Mouse (Mus musculus) forebrain, postnatal 0 days (tissue): ENCODE measurements around the gene Sh2d3c. TPM values are rescaled to one million over a fixed set of nuclear protein-coding genes. Genes with fewer than 3 reads are reported as not detected.

Source experiments
- ATAC-seq: fragments of 200-750 bp; cut with Nextera tagmentation; 2 replicates; pipeline ENCODE4 v1.8.0; 2017; ENCODE audit warnings: mild to moderate bottlenecking, moderate library complexity
- DNase-seq: peaks from one replicate; pipeline ENCODE4 v3.0.0-alpha.2; 2015
- H3K27ac ChIP-seq: fragments of 300-500 bp; sonication (generic); 2 replicates; pipeline ENCODE4 v1.5.1; 2014; ENCODE audit warnings: low read depth, mild to moderate bottlenecking, antibody characterized with exemption, low read length, moderate library complexity, mixed read lengths
- H3K27me3 ChIP-seq: fragments of 300-500 bp; sonication (generic); 2 replicates; pipeline ENCODE4 v1.6.1; 2014; ENCODE audit warnings: mild to moderate bottlenecking, low read length, mixed read lengths; ENCODE audit not compliant: insufficient read depth
- H3K36me3 ChIP-seq: fragments of 300-500 bp; sonication (generic); 2 replicates; pipeline ENCODE4 v1.6.1; 2014; ENCODE audit warnings: mild to moderate bottlenecking, moderate library complexity; ENCODE audit not compliant: insufficient read depth
- H3K4me1 ChIP-seq: fragments of 300-500 bp; sonication (generic); 2 replicates; pipeline ENCODE4 v1.6.1; 2014; ENCODE audit warnings: antibody characterized with exemption; ENCODE audit not compliant: insufficient read depth
- H3K4me2 ChIP-seq: fragments of 300-500 bp; sonication (generic); 2 replicates; pipeline ENCODE4 v1.6.1; 2014; ENCODE audit warnings: low read depth, mild to moderate bottlenecking, moderate library complexity
- H3K4me3 ChIP-seq: fragments of 300-500 bp; sonication (generic); 2 replicates; pipeline ENCODE4 v1.5.1; 2014; ENCODE audit warnings: low read depth, low read length, mixed read lengths
- H3K9ac ChIP-seq: fragments of 300-500 bp; sonication (generic); 2 replicates; pipeline ENCODE4 v1.6.1; 2014; ENCODE audit warnings: mild to moderate bottlenecking
- H3K9me3 ChIP-seq: fragments of 300-500 bp; sonication (generic); 2 replicates; pipeline ENCODE4 v1.6.1; 2016; ENCODE audit warnings: low read length
- CTCF ChIP-seq: sonication (generic); IDR thresholded peaks from 2 replicates; pipeline ENCODE4 v1.5.1; 2016; ENCODE audit warnings: antibody characterized with exemption, control low read depth, low read depth
- WGBS: fragments of 180-500 bp; shearing (Covaris S2); extraction: QIAGEN DNeasy Blood & Tissue Kit; methylation state at CpG from one replicate; pipeline ENCODE4 v1.1.7; 2014; 5-methylcytosine and 5-hydroxymethylcytosine counted together
- polyA plus RNA-seq: library from polyadenylated mRNA; unstranded; fragments of >200 nt; fragmentation: Nextera tagmentation; extraction: Ambion mirVana; gene quantifications from 2 replicates; pipeline ENCODE4 v1.2.1, GENCODE M21; 2015
- total RNA-seq: library from RNA; depleted of rRNA; stranded (reverse); fragments of >200 nt; gene quantifications from 2 replicates; pipeline ENCODE4 v1.2.3, GENCODE M21; 2014

Gene Sh2d3c
- total and polyA plus RNA-seq, 2 experiments from 2014 or later = 24.1 to 48.9 TPM

DNA sequence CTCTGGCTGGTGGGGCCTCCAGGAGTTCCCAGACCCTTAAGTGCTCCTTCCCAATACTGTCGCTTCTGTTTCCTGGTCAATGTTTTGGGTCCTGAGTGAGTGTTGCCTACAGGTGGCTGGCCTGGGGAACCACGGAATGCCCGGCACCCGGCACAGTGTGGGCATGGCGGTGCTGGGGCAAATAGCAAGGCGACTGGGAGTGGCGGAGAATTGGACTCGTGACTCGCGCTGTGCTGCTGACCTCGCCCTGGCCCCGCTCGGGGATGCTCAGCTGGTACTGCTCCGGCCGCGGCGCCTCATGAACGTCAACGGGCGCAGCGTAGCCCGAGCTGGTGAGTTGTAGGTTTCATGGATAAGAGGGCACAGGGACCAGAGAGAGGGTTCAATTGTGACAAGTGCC lies 55.3 kb downstream of the Sh2d3c start:
- H3K9ac ChIP-seq = peak overlapping the region; percentile 44; the same call in 1 of the 2 replicates
- H3K4me3 ChIP-seq = peak overlapping the region; percentile 48
- no peak for ATAC-seq
- 26% methylated on average over 22 of the region's 22 CpGs for WGBS
- TF ChIP-seq CTCF = no peak
- DNase-seq = no peak
- H3K4me1 ChIP-seq = 0 out of 2 replicates have a peak, but pooled peaks cover 9% of the 10 kb centered on the region
- peak overlapping the region; percentile 68 for H3K4me2 ChIP-seq
- no peaks in the 10 kb centered on the region for H3K9me3 ChIP-seq
- no peak overlapping the region for H3K27ac ChIP-seq
- H3K27me3 ChIP-seq = no peaks in the 10 kb centered on the region
- no peaks in the 10 kb centered on the region for H3K36me3 ChIP-seq

DNA sequence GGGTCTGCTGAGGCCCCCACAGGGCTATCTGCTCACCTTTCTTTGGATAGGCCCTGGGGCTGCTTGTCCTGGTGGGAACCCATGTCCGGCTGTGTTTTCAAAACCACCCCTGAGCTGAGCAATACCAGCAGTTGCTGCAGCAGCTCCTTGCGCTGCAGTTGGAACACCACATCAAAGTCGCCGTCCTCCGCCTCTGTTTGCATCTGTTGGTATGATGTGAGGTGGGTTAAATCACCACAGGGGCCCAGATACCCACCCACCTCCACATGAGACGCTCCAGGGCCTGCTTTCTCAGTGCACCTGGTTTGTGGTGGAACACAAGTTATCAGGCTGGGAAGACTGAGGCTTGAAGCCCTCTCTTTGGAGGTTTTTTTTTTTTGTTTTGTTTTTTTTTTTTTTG lies 57.2 kb downstream of the Sh2d3c start:
- Histone ChIP-seq H3K4me1 (0 out of 2 replicates have a peak, but pooled peaks cover 9% of the 10 kb centered on the region), H3K36me3 (no peaks in the 10 kb centered on the region), H3K4me2 (no peak overlapping the region), H3K27ac (no peak overlapping the region), H3K4me3 (no peak overlapping the region), H3K9me3 (no peaks in the 10 kb centered on the region), H3K9ac (no peak overlapping the region), H3K27me3 (no peaks in the 10 kb centered on the region)
- no peak for DNase-seq
- no peak for ATAC-seq
- WGBS = 92% methylated on average over 6 of the region's 6 CpGs
- no peak for TF ChIP-seq CTCF

DNA sequence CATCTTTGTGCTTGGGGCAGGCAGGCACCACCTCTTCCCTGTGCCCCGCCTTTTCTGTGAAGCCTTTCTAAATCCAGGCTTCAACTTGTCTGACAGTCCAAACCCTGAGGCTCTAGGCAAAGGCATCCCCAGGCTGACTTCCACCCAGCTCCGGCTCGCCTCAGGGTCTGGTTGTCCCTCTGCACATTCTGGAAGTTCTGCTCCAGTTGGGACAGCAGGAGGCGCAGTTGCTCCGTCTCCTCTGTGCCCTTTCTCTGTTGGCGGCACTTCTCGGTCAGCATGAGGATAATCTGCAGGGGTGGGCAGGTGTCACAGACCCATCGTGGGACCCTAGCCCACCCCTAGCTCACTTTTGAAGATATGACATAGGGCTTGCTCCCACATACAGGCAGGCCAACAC lies 58.3 kb downstream of the Sh2d3c start:
- TF ChIP-seq CTCF = peak; percentile 78
- WGBS = 12% methylated on average over 8 of the region's 8 CpGs
- DNase-seq = peak; percentile 32

DNA sequence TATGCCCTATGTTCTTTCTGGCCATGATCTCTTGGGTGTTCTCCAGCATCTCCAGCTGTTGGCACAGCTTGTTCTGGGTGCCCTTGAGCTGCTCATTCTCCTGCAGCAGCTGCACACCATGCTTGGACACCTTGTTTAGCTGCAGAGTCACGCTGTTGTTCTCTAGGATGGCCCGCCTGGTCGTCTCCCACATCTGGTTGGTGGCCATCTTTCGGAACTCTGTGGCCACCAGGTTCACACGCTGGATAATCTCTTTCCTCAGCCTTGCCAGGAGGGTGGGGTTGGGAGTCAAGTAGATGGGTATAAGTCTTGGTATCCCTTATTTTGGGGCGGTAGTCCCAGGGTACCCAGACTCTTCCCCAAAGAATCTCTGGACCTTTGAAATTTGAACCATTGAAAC lies 58.9 kb downstream of the Sh2d3c start:
- no peaks in the 10 kb centered on the region for H3K36me3 ChIP-seq
- no peak for TF ChIP-seq CTCF
- H3K27ac ChIP-seq = no peak overlapping the region
- 0 out of 2 replicates have a peak, but pooled peaks cover 9% of the 10 kb centered on the region for H3K4me1 ChIP-seq
- H3K9ac ChIP-seq = no peak overlapping the region
- H3K4me3 ChIP-seq = no peak overlapping the region
- no peaks in the 10 kb centered on the region for H3K27me3 ChIP-seq
- no peak overlapping the region for H3K4me2 ChIP-seq
- no peaks in the 10 kb centered on the region for H3K9me3 ChIP-seq
- ATAC-seq (no peak), DNase-seq (no peak)
- 92% methylated on average over 6 of the region's 6 CpGs for WGBS

More for the DNA sequence above, 58.3 kb downstream of the Sh2d3c start:
- H3K9ac ChIP-seq = no peak overlapping the region
- H3K27ac ChIP-seq = no peak overlapping the region
- H3K4me1 ChIP-seq = 0 out of 2 replicates have a peak, but pooled peaks cover 9% of the 10 kb centered on the region
- H3K9me3 ChIP-seq = no peaks in the 10 kb centered on the region
- no peaks in the 10 kb centered on the region for H3K36me3 ChIP-seq
- no peak overlapping the region for H3K4me2 ChIP-seq
- no peak for ATAC-seq
- no peak overlapping the region for H3K4me3 ChIP-seq
- no peaks in the 10 kb centered on the region for H3K27me3 ChIP-seq

DNA sequence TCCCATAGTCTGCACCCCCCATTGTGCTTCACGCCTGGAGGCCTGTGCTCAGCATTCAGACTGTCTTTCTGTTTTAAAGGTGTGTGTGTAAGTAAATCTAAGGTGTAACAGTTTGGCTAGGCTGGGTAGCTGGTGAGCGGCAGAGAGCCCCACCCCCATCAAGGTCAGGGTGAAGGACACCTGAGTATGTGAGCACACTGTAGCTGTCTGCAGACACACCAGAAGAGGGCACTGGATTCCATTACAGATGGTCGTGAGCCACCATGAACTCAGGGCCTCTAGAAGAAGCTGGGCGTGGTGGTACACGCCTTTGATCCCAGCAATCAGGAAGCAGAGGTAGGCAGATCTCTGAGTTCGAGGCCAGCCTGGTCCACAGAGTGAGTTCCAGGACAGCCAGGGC lies 60.9 kb downstream of the Sh2d3c start:
- ATAC-seq (no peak), DNase-seq (no peak)
- TF ChIP-seq CTCF = no peak
- Histone ChIP-seq H3K27me3 (no peaks in the 10 kb centered on the region), H3K9ac (no peak overlapping the region), H3K9me3 (no peaks in the 10 kb centered on the region), H3K27ac (no peak overlapping the region), H3K4me1 (no peaks in the 10 kb centered on the region), H3K4me2 (no peak overlapping the region), H3K36me3 (no peaks in the 10 kb centered on the region), H3K4me3 (no peak overlapping the region)
- WGBS = 80% methylated on average over 6 of the region's 6 CpGs

DNA sequence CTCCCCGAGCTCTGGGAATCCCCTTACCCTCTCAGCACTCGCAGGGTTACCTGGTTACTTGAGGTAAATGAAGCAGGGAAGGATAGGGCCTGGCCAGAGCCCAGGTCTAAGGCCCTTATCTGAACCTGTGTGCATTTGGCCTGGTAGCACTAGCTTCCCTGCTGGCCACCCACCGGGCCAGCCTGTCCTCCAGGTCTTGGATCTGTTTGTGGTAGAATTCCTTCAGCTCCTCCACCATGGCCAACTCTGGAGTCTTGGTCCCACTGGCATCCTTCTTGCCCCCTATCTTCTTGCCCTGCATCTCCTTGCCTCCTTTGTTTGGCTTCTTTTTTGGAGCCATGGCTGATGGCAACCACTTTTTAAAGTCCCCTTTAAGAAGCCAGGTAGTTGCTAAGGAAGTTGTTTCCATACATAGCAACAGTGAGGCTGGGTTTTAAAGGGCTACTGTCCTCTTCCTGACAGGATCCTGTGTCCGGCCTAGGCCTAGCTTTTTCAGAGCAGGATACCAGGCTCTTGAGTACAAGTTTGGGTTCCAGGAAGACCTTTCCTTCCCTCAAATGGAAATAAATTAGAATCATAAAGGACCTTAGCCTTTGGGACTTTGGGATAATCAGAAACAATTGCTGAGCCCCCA lies 63.3 kb downstream of the Sh2d3c start, which contains the start of gene Cfap157:
TSS of gene Cfap157 (minus strand) at position 381 of the 634 bp plus-strand sequence.
- ATAC-seq (peak; percentile 60; the same call in 1 of the 2 replicates), DNase-seq (peak; percentile 22)
- peak within 1 kb of the TSS; percentile 17; the same call in 1 of the 2 replicates for H3K4me2 ChIP-seq
- H3K27me3 ChIP-seq = no peaks in the 10 kb centered on the region
- H3K4me1 ChIP-seq = no peaks in the 10 kb centered on the region
- no peak within 1 kb of the TSS for H3K9ac ChIP-seq
- H3K36me3 ChIP-seq = peaks cover 6% of the 10 kb centered on the region
- no peak for TF ChIP-seq CTCF
- no peaks in the 10 kb centered on the region for H3K9me3 ChIP-seq
- WGBS = 72% methylated on average over 4 of the region's 4 CpGs
- H3K27ac ChIP-seq = no peak within 1 kb of the TSS
- H3K4me3 ChIP-seq = no peak within 1 kb of the TSS

DNA sequence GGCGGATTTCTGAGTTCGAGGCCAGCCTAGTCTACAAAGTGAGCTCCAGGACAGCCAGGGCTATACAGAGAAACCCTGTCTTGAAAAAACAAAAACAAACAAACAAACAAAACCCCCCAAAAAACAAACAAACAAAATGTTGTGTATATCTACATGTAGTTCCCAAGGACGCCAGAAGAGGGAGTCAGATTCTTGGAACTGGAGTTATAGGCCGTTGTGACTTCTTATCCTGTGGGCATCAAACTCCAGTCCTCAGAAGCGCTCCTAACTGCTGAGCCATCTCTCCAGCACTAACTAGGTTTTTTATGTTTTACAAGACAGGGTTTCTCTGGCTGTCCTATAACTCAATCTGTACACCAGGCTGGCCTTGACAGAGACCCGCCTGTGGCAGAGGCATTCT lies 66.3 kb downstream of the Sh2d3c start:
- no peaks in the 10 kb centered on the region for H3K4me1 ChIP-seq

More for the DNA sequence above, 66.3 kb downstream of the Sh2d3c start:
- Histone ChIP-seq H3K36me3 (peaks cover 24% of the 10 kb centered on the region), H3K27ac (no peak overlapping the region), H3K4me3 (no peak overlapping the region), H3K27me3 (no peaks in the 10 kb centered on the region), H3K9ac (no peak overlapping the region), H3K9me3 (no peaks in the 10 kb centered on the region), H3K4me2 (no peak overlapping the region)
- ATAC-seq = no peak
- DNase-seq = peak; percentile 42
- TF ChIP-seq CTCF = peak; percentile 60
- WGBS = 56% methylated on average over 6 of the region's 6 CpGs
